Mouse (Mus musculus): ENCODE data around the gene Cux2. TPM values are rescaled to one million over a fixed set of nuclear protein-coding genes. Genes with fewer than 3 reads are reported as not detected.

Cux2 gene
- polyA plus RNA-seq, 1 experiment from 2014 or later = 0.47 TPM

- Histone ChIP-seq H3K4me2 (replicated peaks; ENCODE audit: low read depth, low read length) (no peak overlapping the region), H3K4me1 (ENCODE audit: insufficient read depth, low read depth, low read length) (no peaks in the 10 kb centered on the region), H3K9ac (replicated peaks; ENCODE audit: low read depth) (no peak overlapping the region), H3K36me3 (ENCODE audit: insufficient read depth, low read length) (no peaks in the 10 kb centered on the region), H3K27ac (ENCODE audit: low read length) (no peak overlapping the region), H3K4me3 (ENCODE audit: low read depth, low read length) (no peak overlapping the region), H3K9me3 (ENCODE audit: low read length) (no peaks in the 10 kb centered on the region), H3K27me3 (replicated peaks; ENCODE audit: insufficient read depth, low read length) (no peaks in the 10 kb centered on the region)
- ATAC-seq (no peak), DNase-seq (ENCODE audit: low spot score) (no peak)
- 58% methylated on average over 9 of the region's 9 CpGs for WGBS
- TF ChIP-seq EP300 (IDR thresholded peaks at IDR 0.05) (no peak), CTCF (IDR thresholded peaks at IDR 0.05) (no peak)
These were observed 160.0 kb downstream of the Cux2 start for GRCm38 (mm10) chr5:121889819-121890362.

- no peak for ATAC-seq
These were observed 160.5 kb downstream of the Cux2 start for GRCm38 (mm10) chr5:121889375-121889774.

GRCm38 (mm10) chr5:121883356-121883755 is 166.5 kb downstream of the Cux2 start:
- no peak overlapping the region for H3K4me2 ChIP-seq (replicated peaks; ENCODE audit: low read depth, low read length)
- H3K9me3 ChIP-seq (ENCODE audit: low read length) = no peaks in the 10 kb centered on the region
- no peak overlapping the region for H3K4me3 ChIP-seq (ENCODE audit: low read depth, low read length)
- no peaks in the 10 kb centered on the region for H3K4me1 ChIP-seq (ENCODE audit: insufficient read depth, low read depth, low read length)
- no peaks in the 10 kb centered on the region for H3K27me3 ChIP-seq (replicated peaks; ENCODE audit: insufficient read depth, low read length)
- no peak for ATAC-seq
- no peak overlapping the region for H3K9ac ChIP-seq (replicated peaks; ENCODE audit: low read depth)
- DNase-seq (ENCODE audit: low spot score) = no peak
- TF ChIP-seq EP300 (IDR thresholded peaks at IDR 0.05) = no peak
- TF ChIP-seq CTCF (IDR thresholded peaks at IDR 0.05) = no peak
- H3K27ac ChIP-seq (ENCODE audit: low read length) = no peak overlapping the region
- H3K36me3 ChIP-seq (ENCODE audit: insufficient read depth, low read length) = no peaks in the 10 kb centered on the region
- WGBS = 74% methylated on average over 8 of the region's 8 CpGs

More at GRCm38 (mm10) chr5:121889375-121889774, 160.5 kb downstream of the Cux2 start:
- Histone ChIP-seq H3K27ac (ENCODE audit: low read length) (no peak overlapping the region), H3K9me3 (ENCODE audit: low read length) (no peaks in the 10 kb centered on the region), H3K27me3 (replicated peaks; ENCODE audit: insufficient read depth, low read length) (no peaks in the 10 kb centered on the region), H3K4me3 (ENCODE audit: low read depth, low read length) (no peak overlapping the region), H3K4me1 (ENCODE audit: insufficient read depth, low read depth, low read length) (no peaks in the 10 kb centered on the region), H3K9ac (replicated peaks; ENCODE audit: low read depth) (no peak overlapping the region), H3K36me3 (ENCODE audit: insufficient read depth, low read length) (no peaks in the 10 kb centered on the region), H3K4me2 (replicated peaks; ENCODE audit: low read depth, low read length) (no peak overlapping the region)
- 66% methylated on average over 13 of the region's 13 CpGs for WGBS
- no peak for TF ChIP-seq EP300 (IDR thresholded peaks at IDR 0.05)
- no peak for TF ChIP-seq CTCF (IDR thresholded peaks at IDR 0.05)
- no peak for DNase-seq (ENCODE audit: low spot score)

- no peak overlapping the region for H3K9ac ChIP-seq (replicated peaks; ENCODE audit: low read depth)
- no peak overlapping the region for H3K4me2 ChIP-seq (replicated peaks; ENCODE audit: low read depth, low read length)
- no peak for ATAC-seq
- DNase-seq (ENCODE audit: low spot score) = no peak
- no peak overlapping the region for H3K4me3 ChIP-seq (ENCODE audit: low read depth, low read length)
- no peaks in the 10 kb centered on the region for H3K4me1 ChIP-seq (ENCODE audit: insufficient read depth, low read depth, low read length)
- no peaks in the 10 kb centered on the region for H3K9me3 ChIP-seq (ENCODE audit: low read length)
- WGBS = 58% methylated on average over 6 of the region's 6 CpGs
- H3K27ac ChIP-seq (ENCODE audit: low read length) = no peak overlapping the region
- H3K36me3 ChIP-seq (ENCODE audit: insufficient read depth, low read length) = no peaks in the 10 kb centered on the region
- TF ChIP-seq CTCF (IDR thresholded peaks at IDR 0.05) (peak; percentile 78), EP300 (IDR thresholded peaks at IDR 0.05) (no peak)
- no peaks in the 10 kb centered on the region for H3K27me3 ChIP-seq (replicated peaks; ENCODE audit: insufficient read depth, low read length)
These were observed 170.7 kb downstream of the Cux2 start for GRCm38 (mm10) chr5:121879211-121879610.

- WGBS = 79% methylated on average over 17 of the region's 17 CpGs
- no peak overlapping the region for H3K9ac ChIP-seq (replicated peaks; ENCODE audit: low read depth)
- no peaks in the 10 kb centered on the region for H3K36me3 ChIP-seq (ENCODE audit: insufficient read depth, low read length)
- no peak for DNase-seq (ENCODE audit: low spot score)
- ATAC-seq = no peak
- TF ChIP-seq CTCF (IDR thresholded peaks at IDR 0.05) = no peak
- TF ChIP-seq EP300 (IDR thresholded peaks at IDR 0.05) = no peak
- no peaks in the 10 kb centered on the region for H3K27me3 ChIP-seq (replicated peaks; ENCODE audit: insufficient read depth, low read length)
- H3K4me1 ChIP-seq (ENCODE audit: insufficient read depth, low read depth, low read length) = no peaks in the 10 kb centered on the region
- H3K9me3 ChIP-seq (ENCODE audit: low read length) = no peaks in the 10 kb centered on the region
- no peak overlapping the region for H3K4me3 ChIP-seq (ENCODE audit: low read depth, low read length)
- H3K27ac ChIP-seq (ENCODE audit: low read length) = no peak overlapping the region
- no peak overlapping the region for H3K4me2 ChIP-seq (replicated peaks; ENCODE audit: low read depth, low read length)
These were observed 171.2 kb downstream of the Cux2 start for GRCm38 (mm10) chr5:121878703-121879102.

GRCm38 (mm10) chr5:121876901-121877300 is 173.0 kb downstream of the Cux2 start:
- no peak overlapping the region for H3K4me2 ChIP-seq (replicated peaks; ENCODE audit: low read depth, low read length)

GRCm38 (mm10) chr5:121875041-121875440 is 174.9 kb downstream of the Cux2 start:
- Histone ChIP-seq H3K9me3 (ENCODE audit: low read length) (no peaks in the 10 kb centered on the region), H3K36me3 (ENCODE audit: insufficient read depth, low read length) (no peaks in the 10 kb centered on the region), H3K27ac (ENCODE audit: low read length) (no peak overlapping the region), H3K9ac (replicated peaks; ENCODE audit: low read depth) (no peak overlapping the region), H3K27me3 (replicated peaks; ENCODE audit: insufficient read depth, low read length) (no peaks in the 10 kb centered on the region), H3K4me3 (ENCODE audit: low read depth, low read length) (no peak overlapping the region), H3K4me1 (ENCODE audit: insufficient read depth, low read depth, low read length) (no peaks in the 10 kb centered on the region), H3K4me2 (replicated peaks; ENCODE audit: low read depth, low read length) (no peak overlapping the region)
- ATAC-seq = no peak
- TF ChIP-seq EP300 (IDR thresholded peaks at IDR 0.05) (no peak), CTCF (IDR thresholded peaks at IDR 0.05) (no peak)
- WGBS = 86% methylated on average over 12 of the region's 12 CpGs
- no peak for DNase-seq (ENCODE audit: low spot score)

More at GRCm38 (mm10) chr5:121876901-121877300, 173.0 kb downstream of the Cux2 start:
- ATAC-seq (no peak), DNase-seq (ENCODE audit: low spot score) (no peak)
- Histone ChIP-seq H3K27ac (ENCODE audit: low read length) (no peak overlapping the region), H3K9me3 (ENCODE audit: low read length) (no peaks in the 10 kb centered on the region), H3K4me3 (ENCODE audit: low read depth, low read length) (no peak overlapping the region), H3K4me1 (ENCODE audit: insufficient read depth, low read depth, low read length) (no peaks in the 10 kb centered on the region), H3K36me3 (ENCODE audit: insufficient read depth, low read length) (no peaks in the 10 kb centered on the region), H3K9ac (replicated peaks; ENCODE audit: low read depth) (no peak overlapping the region), H3K27me3 (replicated peaks; ENCODE audit: insufficient read depth, low read length) (no peaks in the 10 kb centered on the region)
- WGBS = 88% methylated on average over 12 of the region's 12 CpGs
- no peak for TF ChIP-seq CTCF (IDR thresholded peaks at IDR 0.05)
- no peak for TF ChIP-seq EP300 (IDR thresholded peaks at IDR 0.05)
